Comparison of ENCODE assay signal across 33 mouse cellular contexts in genomic region chr2:181340426-181340825, GRCm38 (mm10). TPM values are rescaled to one million over a fixed set of nuclear protein-coding genes. Genes with fewer than 3 reads are reported as not detected.
DNase-seq lines count a peak whose midpoint lies in the region; TF ChIP-seq lines count a peak whose summit lies in the region.
"Had no signal": no experiment of that assay in that cellular context is flagged by ENCODE, and none has a peak within 500 bp of the region (broad histone marks: within the 10 kb centered on the region; RNA-seq: fewer than 3 reads in every experiment).

No protein-coding gene starts in this region.

- no peak for TF ChIP-seq CTCF in gastrocnemius, adult 2 months (IDR thresholded peaks at IDR 0.05)

- WGBS in midbrain, embryonic 10.5 days: 90% methylated on average over 4 of the region's 4 CpGs

- DNase-seq in gastrocnemius, adult 2 months: no peak
- DNase-seq in gastrocnemius, postnatal 4 days (ENCODE audit: low spot score in 2 of 2): no peak
- peak; percentile 75 for DNase-seq in brain, adult 2 months (ENCODE audit: low read depth, low spot score)
- peak; percentile 45 to 55 for DNase-seq in cerebellum, adult 18-20 months
- DNase-seq in cerebellum, postnatal 10 days: peak; percentile 79 to 81
- DNase-seq in lung, postnatal 36 days: no peak
- DNase-seq in midbrain, embryonic 10.5 days (ENCODE audit: low spot score): no peak
- DNase-seq in heart, adult 8-10 months (ENCODE audit: low spot score): no peak
- DNase-seq: adrenal gland, postnatal 25 days; embryo, embryonic 11 days; heart, postnatal 14 days; kidney, adult 8-10 months; kidney, postnatal 14 days; liver, embryonic 13.5 days; lung, adult 18-20 months; midbrain, embryonic 14.5 days; right cerebral cortex, postnatal 25 days; spleen, adult 18-20 months; thymus, adult 18-20 months; thymus, postnatal 25 days had no signal

- no peaks in the 10 kb centered on the region for H3K9me3 ChIP-seq in midbrain, embryonic 10.5 days (replicated peaks)
- H3K9me3 ChIP-seq: embryonic facial prominence, embryonic 13.5 days; hindbrain, embryonic 10.5 days; intestine, embryonic 15.5 days; liver, embryonic 13.5 days had no signal

- intact Hi-C loops in gastrocnemius, adult 2 months (cut with DNase I): no loop called here

- no peaks in the 10 kb centered on the region for H3K4me1 ChIP-seq in midbrain, embryonic 10.5 days
- H3K4me1 ChIP-seq: embryonic facial prominence, embryonic 13.5 days; hindbrain, embryonic 10.5 days; intestine, embryonic 15.5 days; liver, embryonic 13.5 days had no signal

- peak overlapping the region; percentile 65; the same call in 1 of the 2 replicates for H3K27ac ChIP-seq in gastrocnemius, adult 2 months
- no peak overlapping the region for H3K27ac ChIP-seq in midbrain, embryonic 10.5 days (replicated peaks)
- H3K27ac ChIP-seq: embryonic facial prominence, embryonic 13.5 days; hindbrain, embryonic 10.5 days; intestine, embryonic 15.5 days; layer of hippocampus, adult 2 months; left cerebral cortex, adult 2 months; liver, embryonic 13.5 days; macrophage; stomach, postnatal 0 days had no signal

- H3K4me3 ChIP-seq in gastrocnemius, adult 2 months: no peak overlapping the region
- H3K4me3 ChIP-seq in midbrain, embryonic 10.5 days: no peak overlapping the region
- H3K4me3 ChIP-seq: embryonic facial prominence, embryonic 13.5 days; erythroblast, embryonic 14.5 days; hindbrain, embryonic 10.5 days; intestine, embryonic 15.5 days; layer of hippocampus, adult 2 months; left cerebral cortex, adult 2 months; liver, embryonic 13.5 days had no signal

- H3K27me3 ChIP-seq in midbrain, embryonic 10.5 days (ENCODE audit: low read depth, poor library complexity, severe bottlenecking): no peaks in the 10 kb centered on the region
- H3K27me3 ChIP-seq: embryonic facial prominence, embryonic 13.5 days; intestine, embryonic 15.5 days; liver, embryonic 13.5 days; Patski had no signal

- H3K36me3 ChIP-seq in midbrain, embryonic 10.5 days: peaks cover 94% of the 10 kb centered on the region

RNA-seq across cellular contexts. Expression of gene Rtel1, which starts 20.9 kb away (rescaled TPM):
- 10 to 100 TPM; 12.0 to 13.0 TPM for total RNA-seq in gastrocnemius, adult 2 months (2021)
- 10 to 100 TPM; 37.0 to 40.9 TPM for total RNA-seq in gastrocnemius, postnatal 4 days (2021)
- polyA plus RNA-seq in midbrain, embryonic 10.5 days (2016; fragmentation: Nextera tagmentation; extraction: Ambion mirVana): 61.5 and 71.4 TPM in 2 replicates
- 10 to 100 TPM in 2 of 4 experiments, 1 to 10 TPM in 2; 8.1 to 13.0 (median 10.0) TPM for total RNA-seq in heart, adult 8-10 months (2022)

RNA-seq across cellular contexts. Expression of gene Zgpat, which starts 24.3 kb away (rescaled TPM):
- total RNA-seq in gastrocnemius, adult 2 months (2021): 10 to 100 TPM; 13.7 to 14.8 TPM
- total RNA-seq in gastrocnemius, postnatal 4 days (2021): 10 to 100 TPM; 23.3 to 26.2 TPM
- 45.0 and 50.5 TPM in 2 replicates for polyA plus RNA-seq in midbrain, embryonic 10.5 days (2016; fragmentation: Nextera tagmentation; extraction: Ambion mirVana)
- 10 to 100 TPM; 17.4 to 22.9 (median 18.1) TPM for total RNA-seq in heart, adult 8-10 months (2022)

RNA-seq across cellular contexts. Expression of gene Arfrp1, which starts 24.8 kb away (rescaled TPM):
- total RNA-seq in gastrocnemius, adult 2 months (2021): 10 to 100 TPM; 23.6 to 30.8 TPM
- total RNA-seq in gastrocnemius, postnatal 4 days (2021): 10 to 100 TPM; 31.6 to 32.4 TPM
- polyA plus RNA-seq in midbrain, embryonic 10.5 days (2016; fragmentation: Nextera tagmentation; extraction: Ambion mirVana): 79.2 and 85.6 TPM in 2 replicates
- 10 to 100 TPM; 50.2 to 56.0 (median 53.9) TPM for total RNA-seq in heart, adult 8-10 months (2022)

RNA-seq across cellular contexts. Expression of gene Stmn3, which starts 26.1 kb away (rescaled TPM):
- total RNA-seq in gastrocnemius, adult 2 months (2021): not detected
- under 1 TPM; 0.32 to 0.47 TPM for total RNA-seq in gastrocnemius, postnatal 4 days (2021)
- 133 and 240 TPM in 2 replicates for polyA plus RNA-seq in midbrain, embryonic 10.5 days (2016; fragmentation: Nextera tagmentation; extraction: Ambion mirVana)
- total RNA-seq in heart, adult 8-10 months (2022): under 1 TPM in 2 of 4 experiments, not detected in 2; 0.30 to 0.47 TPM
- total RNA-seq: gastrocnemius, adult 8-10 months; megakaryocyte-erythroid progenitor cell, adult 5-6 weeks; MEL; monocyte, adult 5-6 weeks had no signal
- polyA plus RNA-seq: erythroblast, embryonic 14.5 days; macrophage; Patski had no signal

RNA-seq across cellular contexts. Expression of gene Lime1, which starts 39.5 kb away (rescaled TPM):
- 1 to 10 TPM; 5.8 to 6.2 TPM for total RNA-seq in gastrocnemius, adult 2 months (2021)
- 10 to 100 TPM; 10.9 to 17.8 TPM for total RNA-seq in gastrocnemius, postnatal 4 days (2021)
- 26.0 and 32.2 TPM in 2 replicates for polyA plus RNA-seq in midbrain, embryonic 10.5 days (2016; fragmentation: Nextera tagmentation; extraction: Ambion mirVana)
- 1 to 10 TPM; 4.6 to 5.1 (median 4.8) TPM for total RNA-seq in heart, adult 8-10 months (2022)

Comparison
In these comparisons a context has a peak if more than half of its experiments do, and no peak if none do; other contexts are left out.
1. DNase-seq: peak in brain, adult 2 months (single experiment), cerebellum, adult 18-20 months (2 of 2) and cerebellum, postnatal 10 days (2 of 2); none in gastrocnemius, adult 2 months (single experiment), gastrocnemius, postnatal 4 days (0 of 2), lung, postnatal 36 days (single experiment), midbrain, embryonic 10.5 days (single experiment) and heart, adult 8-10 months (single experiment).